Mouse (Mus musculus) liver, adult 2 months (tissue): ENCODE measurements at regions not wholly inside any gene's neighbourhood (a gene's known extent, or its start where the extent isn't known, plus 50 kb on each side); places are given as distances from the start of the nearest gene placed in this dataset.

Experiments
- CTCF ChIP-seq: fragments of 200-500 bp; IDR thresholded peaks from 2 replicates; pipeline ENCODE4 v1.5.1; 2011; ENCODE audit warnings: low read depth, low read length, control low read depth
- POLR2A ChIP-seq: fragments of 200-500 bp; IDR thresholded peaks from 2 replicates; pipeline ENCODE4 v1.6.1; 2011; ENCODE audit warnings: low read length, control low read depth; ENCODE audit not compliant: insufficient read depth; ENCODE audit errors: extremely low read depth

DNA sequence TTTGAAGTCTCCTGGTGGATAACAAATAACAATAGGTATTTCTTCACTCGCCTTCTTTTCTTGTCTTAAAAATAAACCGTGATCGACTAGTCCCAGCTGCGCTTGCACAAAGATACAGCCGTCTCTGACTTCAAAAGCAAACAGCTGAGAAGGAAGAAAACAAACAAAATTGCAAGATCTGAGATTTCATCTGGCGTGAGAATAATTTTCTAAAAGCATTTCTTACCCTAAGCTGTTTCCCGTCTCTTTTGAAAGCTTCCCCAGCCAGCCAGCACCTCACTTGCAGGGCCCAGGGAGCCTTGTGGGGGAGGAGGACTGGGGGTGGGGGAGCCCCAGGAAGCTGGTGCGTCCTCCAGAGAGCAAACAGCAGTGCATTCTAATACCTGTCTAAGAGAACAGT, 258.2 kb upstream of the Pabpc6 start:
- no peak for TF ChIP-seq CTCF
- TF ChIP-seq POLR2A, result no peak
